ENCODE assay signal across 23 mouse cellular contexts in the genomic region with DNA sequence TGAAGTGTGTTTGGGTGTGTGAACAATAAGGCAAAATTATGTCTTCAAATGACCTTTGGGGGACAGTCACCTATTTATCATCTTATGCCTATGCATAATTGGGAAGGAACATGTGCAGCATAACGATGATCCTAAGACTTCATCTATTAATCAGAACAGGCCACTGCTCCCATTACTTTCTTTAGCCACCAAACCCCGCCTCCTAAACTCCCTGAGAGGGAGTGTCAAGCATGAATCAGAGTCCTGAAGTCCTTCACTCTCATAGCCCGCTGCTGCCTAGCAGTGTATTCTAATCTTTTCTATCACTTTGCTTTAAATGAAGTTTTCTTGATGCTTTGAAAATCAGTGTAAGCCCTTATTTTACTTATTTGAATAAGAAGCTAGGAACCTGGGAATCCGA. TPM values are rescaled to one million over a fixed set of nuclear protein-coding genes. Genes with fewer than 3 reads are reported as not detected.
DNase-seq lines count a peak whose midpoint lies in the region; TF ChIP-seq lines count a peak whose summit lies in the region.
"Had no signal": no experiment of that assay in that cellular context is flagged by ENCODE, and none has a peak within 500 bp of the region (broad histone marks: within the 10 kb centered on the region; RNA-seq: fewer than 3 reads in every experiment).

No protein-coding gene starts in this region.

- in situ Hi-C loops in CH12.LX (cut with MboI; ENCODE audit: low pct_ligation_motif_present, low pct_unique_long_range_greater_than_20kb, low sequenced_read_pairs), result no loop called here

- H3K27me3 ChIP-seq in CH12.LX (replicated peaks), result no peaks in the 10 kb centered on the region
- H3K27me3 ChIP-seq: embryonic facial prominence, embryonic 12.5 days; embryonic facial prominence, embryonic 15.5 days; heart, embryonic 13.5 days had no signal

- TF ChIP-seq POLR2A in CH12.LX (IDR thresholded peaks at IDR 0.05; ENCODE audit: low read depth, low read length), result no peak

- TF ChIP-seq EP300 in CH12.LX (IDR thresholded peaks at IDR 0.05; ENCODE audit: low read length), result no peak

- intact Hi-C loops in left cerebral cortex, postnatal 14 days (cut with DNase I), result no loop called here

- 0 out of 2 replicates have a peak overlapping the region, but pooled peaks have one; percentile 5 for H3K4me2 ChIP-seq in CH12.LX (ENCODE audit: insufficient read depth, low read depth, poor library complexity, severe bottlenecking)
- H3K4me2 ChIP-seq: embryonic facial prominence, embryonic 12.5 days; embryonic facial prominence, embryonic 15.5 days; heart, embryonic 13.5 days; hindbrain, embryonic 14.5 days had no signal

- no peaks in the 10 kb centered on the region for H3K9me3 ChIP-seq in CH12.LX (replicated peaks; ENCODE audit: low read length)
- H3K9me3 ChIP-seq: embryonic facial prominence, embryonic 12.5 days; embryonic facial prominence, embryonic 15.5 days; heart, embryonic 10.5 days; heart, embryonic 13.5 days had no signal

- DNase-seq in adrenal gland, postnatal 10 days, result peak; percentile 9
- no peak for DNase-seq in adrenal gland, adult 8-10 months
- peak; percentile 78 for DNase-seq in heart, adult 11 months
- no peak for DNase-seq in heart, adult 18-20 months
- DNase-seq in CH12.LX (ENCODE audit: extremely low read depth), result no peak
- DNase-seq in left cerebral cortex, postnatal 14 days (ENCODE audit: low spot score in 2 of 2), result no peak
- DNase-seq: cerebellum, adult 18-20 months; cerebellum, adult 9-10 months; cerebellum, postnatal 14 days; forebrain, postnatal 0 days; gastrocnemius, adult 2 months; gastrocnemius, postnatal 14 days; heart, adult 2 months; heart, postnatal 14 days; heart, postnatal 4 days; kidney, adult 11 months; kidney, adult 8-10 months had no signal

- no peak overlapping the region for H3K4me3 ChIP-seq in CH12.LX (replicated peaks in 1 of 3; ENCODE audit: low read depth in 2 of 3, low read length in 2 of 3, poor library complexity in 1 of 3)
- H3K4me3 ChIP-seq: embryonic facial prominence, embryonic 12.5 days; embryonic facial prominence, embryonic 15.5 days; gastrocnemius, adult 2 months; heart, adult 2 months; heart, embryonic 10.5 days; heart, embryonic 13.5 days had no signal

- peaks cover 0 to 10% of the 10 kb centered on the region in 2 experiments for H3K36me3 ChIP-seq in CH12.LX (replicated peaks in 1 of 2; ENCODE audit: control insufficient read depth in 1 of 2, insufficient read depth in 1 of 2, low read length in 1 of 2)
- H3K36me3 ChIP-seq: embryonic facial prominence, embryonic 12.5 days; embryonic facial prominence, embryonic 15.5 days had no signal

- peaks cover 18% of the 10 kb centered on the region for H3K79me2 ChIP-seq in CH12.LX (replicated peaks; ENCODE audit: control insufficient read depth, extremely low read depth, insufficient read depth, poor library complexity, severe bottlenecking)

- no peak for TF ChIP-seq CTCF in CH12.LX (conservative IDR thresholded peaks at IDR 0.05 in 1 of 2, IDR thresholded peaks at IDR 0.05 in 1 of 2; ENCODE audit: low read depth in 2 of 2, low read length in 2 of 2)

- dilution Hi-C loops in CH12.LX (cut with MboI; ENCODE audit: extremely low pct_ligation_motif_present, extremely low pct_unique_long_range_greater_than_20kb, low sequenced_read_pairs), result no loop called here

- no peak for TF ChIP-seq RAD21 in CH12.LX (IDR thresholded peaks at IDR 0.05; ENCODE audit: low read depth, low read length)

- H3K4me1 ChIP-seq in CH12.LX (ENCODE audit: control insufficient read depth in 1 of 2, insufficient read depth in 2 of 2), result peaks cover 3 to 33% of the 10 kb centered on the region in 2 experiments

- no peak overlapping the region for H3K9ac ChIP-seq in CH12.LX (ENCODE audit: insufficient read depth, low read depth)
- H3K9ac ChIP-seq: embryonic facial prominence, embryonic 12.5 days; embryonic facial prominence, embryonic 15.5 days; forebrain, postnatal 0 days; heart, embryonic 13.5 days; hindbrain, embryonic 14.5 days had no signal

- no peak overlapping the region for H3K27ac ChIP-seq in CH12.LX (ENCODE audit: insufficient read depth, low read depth)
- H3K27ac ChIP-seq: embryonic facial prominence, embryonic 12.5 days; embryonic facial prominence, embryonic 15.5 days; gastrocnemius, adult 2 months; heart, adult 2 months; heart, embryonic 10.5 days; heart, embryonic 13.5 days; hindbrain, embryonic 14.5 days; hindbrain, postnatal 0 days had no signal

TF ChIP-seq in CH12.LX, 34 proteins besides CTCF, POLR2A, EP300 and RAD21:
- TF ChIP-seq JUND (conservative IDR thresholded peaks at IDR 0.05; ENCODE audit: low read depth, low read length), result no peak
- TF ChIP-seq JUN (IDR thresholded peaks at IDR 0.05; ENCODE audit: insufficient read depth, low read depth, low read length), result no peak
- no peak for TF ChIP-seq IRF4 (IDR thresholded peaks at IDR 0.05; ENCODE audit: low read depth, low read length)
- no peak for TF ChIP-seq ZNF384 (IDR thresholded peaks at IDR 0.05; ENCODE audit: low read depth, low read length)
- TF ChIP-seq RCOR1 (conservative IDR thresholded peaks at IDR 0.05; ENCODE audit: low read depth, low read length), result no peak
- TF ChIP-seq NELFE (IDR thresholded peaks at IDR 0.05; ENCODE audit: low read depth, low read length), result no peak
- TF ChIP-seq E2F4 (IDR thresholded peaks at IDR 0.05; ENCODE audit: insufficient replicate concordance, low read depth, low read length), result no peak
- TF ChIP-seq MYC (IDR thresholded peaks at IDR 0.05; ENCODE audit: low read depth, low read length), result no peak
- TF ChIP-seq MXI1 (IDR thresholded peaks at IDR 0.05; ENCODE audit: low read depth, low read length), result no peak
TF ChIP-seq in CH12.LX: peak in this region for 0.

RNA-seq across cellular contexts. Expression of gene Clint1, which starts 2.6 kb away (rescaled TPM):
- 10 to 100 TPM; 59.8 to 64.5 TPM for total RNA-seq in adrenal gland, postnatal 10 days (2021)
- total RNA-seq in adrenal gland, adult 8-10 months (2022), result 10 to 100 TPM; 63.4 to 94.6 (median 74.8) TPM
- total RNA-seq in heart, adult 18-20 months (2021), result 10 to 100 TPM; 46.7 to 47.9 TPM
- total RNA-seq in CH12.LX (2012; rRNA removed) (54.1 and 60.5 TPM in 2 replicates), CH12.LX (2014; rRNA removed) (98.5 and 104 TPM in 2 replicates)
- polyA plus RNA-seq in CH12.LX (2012; ENCODE audit: insufficient read length, low read depth), result 137 and 143 TPM in 2 replicates
- total RNA-seq in left cerebral cortex, postnatal 14 days (2021), result 10 to 100 TPM; 46.1 to 49.2 TPM

Comparison
In these comparisons a context has a peak if more than half of its experiments do, and no peak if none do; other contexts are left out.
1. DNase-seq: peak in adrenal gland, postnatal 10 days (single experiment) and heart, adult 11 months (single experiment); none in adrenal gland, adult 8-10 months (single experiment), heart, adult 18-20 months (0 of 2), CH12.LX (single experiment) and left cerebral cortex, postnatal 14 days (0 of 2).